Mouse (Mus musculus) adrenal gland, postnatal 25 days (tissue): ENCODE data around the gene Il5ra. TPM values are rescaled to one million over a fixed set of nuclear protein-coding genes. Genes with fewer than 3 reads are reported as not detected.
A peak's percentile ranks its signal among the peaks of the same experiment; 100 is the strongest.

Experiments used
- DNase-seq: peaks from one replicate; pipeline ENCODE4 v3.0.0; 2021; ENCODE audit warnings: mixed read lengths
- total RNA-seq: library from RNA; stranded (reverse); gene quantifications from 2 replicates; pipeline ENCODE4 v1.2.3, GENCODE M21; 2021

Il5ra gene
- total RNA-seq, 1 experiment from 2014 or later: not detected

GRCm38 (mm10) chr6:106738229-106738628, 10.6 kb downstream of the Il5ra start:
- DNase-seq: no peak

DNA sequence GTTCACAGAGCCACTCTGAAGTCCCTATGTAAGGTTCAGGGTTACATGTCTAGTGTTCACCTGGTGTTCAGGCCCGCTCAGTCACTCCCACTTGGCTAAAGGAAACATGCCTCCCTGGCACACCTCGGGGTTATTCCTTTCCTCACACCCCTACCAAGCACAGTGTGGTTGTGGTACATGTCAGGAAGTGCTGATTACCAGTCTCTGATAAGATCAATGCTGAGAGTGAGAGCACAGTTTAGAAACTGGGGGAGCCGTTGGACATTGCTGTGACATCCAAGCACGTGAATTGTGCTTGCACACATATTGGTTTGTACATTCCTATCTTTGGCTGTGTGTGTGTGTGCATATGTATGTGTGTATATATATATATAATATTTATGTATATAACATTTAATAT, 16.3 kb downstream of the Il5ra start:
- DNase-seq: no peak

DNA sequence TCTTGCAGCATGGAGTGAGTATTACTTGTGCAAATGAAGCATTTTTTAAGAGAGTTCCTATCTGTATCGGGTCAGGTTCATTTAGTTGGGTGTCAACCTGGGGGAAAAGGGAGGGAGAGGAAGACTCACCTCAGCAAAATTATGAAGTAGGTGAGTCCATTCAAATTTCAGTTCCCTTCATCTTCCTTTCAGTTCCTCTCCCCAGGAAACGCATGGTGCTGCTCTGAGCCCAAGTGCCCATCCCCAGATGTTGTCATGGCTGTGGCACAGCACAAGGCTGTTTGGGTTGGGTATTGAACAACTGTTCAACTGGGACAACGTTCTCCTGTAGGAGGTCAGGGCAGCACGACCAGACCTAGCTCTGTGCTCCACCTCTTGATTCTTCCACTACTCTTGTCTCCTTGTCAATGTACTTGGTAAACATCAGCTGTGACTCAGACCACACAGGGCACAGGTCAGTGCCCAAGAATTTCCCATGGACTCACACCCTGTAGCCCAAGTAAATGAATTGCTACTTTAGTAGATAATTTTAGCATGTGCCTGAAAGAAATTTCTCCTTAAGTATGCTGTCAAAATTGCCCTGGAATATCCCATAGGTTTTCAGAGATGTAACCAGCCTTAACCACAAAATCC, 19.0 kb downstream of the Il5ra start:
- no peak for DNase-seq

DNA sequence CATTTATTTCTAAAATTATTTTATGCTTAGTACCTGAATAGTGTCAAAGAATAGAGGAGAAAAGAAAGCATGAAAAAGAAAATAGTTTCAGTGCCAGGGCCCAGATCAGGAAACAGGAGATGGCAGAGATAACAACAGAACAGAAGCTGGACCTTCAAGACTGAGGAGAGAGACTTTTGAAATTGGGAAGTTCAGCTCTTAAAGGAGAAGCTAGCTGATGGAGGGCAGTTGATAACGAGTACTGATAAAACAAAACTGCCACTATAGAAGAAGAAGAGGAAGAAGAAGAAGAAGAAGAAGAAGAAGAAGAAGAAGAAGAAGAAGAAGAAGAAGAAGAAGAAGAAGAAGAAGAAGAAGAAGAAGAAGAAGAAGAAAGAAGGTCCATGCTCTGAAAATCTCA, 21.1 kb downstream of the Il5ra start:
- no peak for DNase-seq

- no peak for DNase-seq
These were observed 22.8 kb downstream of the Il5ra start for GRCm38 (mm10) chr6:106726078-106726477.

DNA sequence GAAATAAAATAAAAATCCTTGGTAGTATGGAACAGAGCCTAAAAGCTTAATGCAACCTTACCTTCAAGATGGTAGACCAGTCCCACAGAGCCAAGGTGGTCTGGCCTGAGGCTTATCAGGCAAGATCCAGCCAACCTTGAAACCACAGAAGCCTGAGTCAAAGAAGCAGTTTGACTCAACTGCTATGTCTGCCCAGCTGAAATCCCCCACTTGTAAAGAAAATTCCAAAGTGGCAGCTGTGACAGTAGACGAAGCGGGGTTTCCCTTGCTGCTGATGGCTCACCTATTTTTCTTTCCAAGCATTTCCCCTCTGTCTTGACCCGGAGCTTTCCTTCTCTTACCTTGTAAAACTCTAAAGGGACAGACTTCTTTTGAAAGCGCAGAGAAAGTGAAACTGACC, 23.2 kb downstream of the Il5ra start:
- no peak for DNase-seq

DNA sequence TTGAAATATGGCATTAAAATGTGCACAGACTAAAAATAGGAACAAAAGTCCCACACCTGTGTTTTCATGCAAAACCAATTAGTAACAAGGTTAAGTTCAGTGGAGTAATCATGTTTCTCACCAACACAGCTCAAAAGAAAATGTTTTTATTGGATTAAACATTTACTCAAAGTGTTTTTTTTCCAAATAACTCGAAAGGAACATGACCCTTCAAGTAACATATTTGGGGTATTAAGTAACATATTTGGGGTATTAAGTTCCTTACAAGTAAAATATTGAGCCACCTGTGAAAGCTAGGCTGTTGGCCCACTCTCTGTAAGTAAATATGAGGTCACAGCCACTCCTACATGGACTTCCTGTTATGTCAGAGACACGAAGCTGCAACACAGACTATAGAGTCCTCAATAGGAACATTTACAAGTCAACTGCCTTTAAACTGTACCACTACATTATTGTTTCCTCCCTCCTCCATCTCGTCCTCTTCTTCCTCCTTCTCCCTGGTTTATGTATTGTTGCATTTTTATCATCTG, 43.3 kb downstream of the Il5ra start:
- DNase-seq: no peak

- DNase-seq: no peak
These were observed 46.9 kb downstream of the Il5ra start for GRCm38 (mm10) chr6:106701931-106702330.

DNA sequence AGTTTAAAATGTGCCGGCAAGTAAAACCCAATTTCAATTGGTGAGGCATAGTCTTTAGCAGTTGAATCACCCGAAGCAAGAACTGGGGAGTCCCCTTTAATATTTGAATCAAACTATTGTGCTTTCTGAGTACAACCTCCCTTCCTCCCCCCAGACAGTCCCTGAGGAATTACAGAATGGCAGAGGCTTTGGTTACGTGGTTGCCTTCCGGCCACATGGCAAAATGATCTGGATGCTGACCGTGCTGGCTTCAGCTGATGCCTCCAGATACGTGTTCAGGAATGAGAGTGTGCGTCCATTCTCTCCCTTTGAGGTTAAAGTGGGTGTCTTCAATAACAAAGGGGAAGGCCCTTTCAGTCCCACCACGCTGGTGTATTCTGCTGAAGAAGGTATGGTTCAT, 73.3 kb downstream of the Il5ra start:
- no peak for DNase-seq

- peak; percentile 54 for DNase-seq
These were observed 84.8 kb downstream of the Il5ra start for GRCm38 (mm10) chr6:106663780-106664651.

Other genes with a start within 250 kb of the Il5ra start
- gene Trnt1, start 20.1 kb upstream of the Il5ra start, total RNA-seq: 36.1 and 56.0 TPM in 2 replicates
- 58.1 and 71.2 TPM in 2 replicates for gene Crbn, start 51.0 kb upstream of the Il5ra start, total RNA-seq